Mouse (Mus musculus): Measurements from ENCODE around the gene Gcfc2. TPM values are rescaled to one million over a fixed set of nuclear protein-coding genes. Genes with fewer than 3 reads are reported as not detected.

Gcfc2 gene
- polyA plus RNA-seq, 1 experiment from 2014 or later: 10.7 TPM

DNA sequence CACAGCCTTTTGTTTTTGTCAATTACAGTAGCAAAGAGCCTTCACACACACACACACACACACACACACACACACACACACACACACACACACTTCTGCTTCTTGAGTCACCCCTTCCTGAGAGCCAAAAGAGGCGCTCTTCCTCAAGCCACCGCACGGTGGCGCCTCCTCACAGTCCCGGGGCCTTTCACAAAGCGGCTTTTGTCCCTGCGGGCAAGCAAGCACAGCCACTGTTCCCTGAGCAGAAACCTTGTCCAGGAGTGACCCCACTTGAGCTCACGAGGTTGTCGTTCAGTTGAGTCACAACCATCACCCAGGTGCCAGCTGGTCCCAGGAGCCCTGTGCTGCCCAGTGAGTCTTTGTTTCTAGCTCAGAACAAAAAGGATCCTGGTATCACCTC lies 63.5 kb downstream of the Gcfc2 start:
- no peaks in the 10 kb centered on the region; the same call in 1 of the 2 replicates for H3K4me1 ChIP-seq (replicated peaks; ENCODE audit: control insufficient read depth, insufficient read depth, low read length)
- H3K9me3 ChIP-seq (ENCODE audit: control insufficient read depth, low read length): no peaks in the 10 kb centered on the region
- WGBS: under 1% methylated on average over 9 of the region's 9 CpGs
- H3K27ac ChIP-seq (ENCODE audit: low read depth, low read length): no peak overlapping the region
- DNase-seq (ENCODE audit: low spot score): peak; percentile 65
- H3K4me2 ChIP-seq: no peak overlapping the region
- H3K36me3 ChIP-seq (ENCODE audit: control insufficient read depth, insufficient read depth, low read length): no peaks in the 10 kb centered on the region
- H3K4me3 ChIP-seq (ENCODE audit: low read depth, low read length): no peak overlapping the region
- no peaks in the 10 kb centered on the region for H3K27me3 ChIP-seq (replicated peaks; ENCODE audit: control insufficient read depth, insufficient read depth, low read length)
- H3K9ac ChIP-seq (ENCODE audit: low read depth, low read length): no peak overlapping the region
- ATAC-seq (replicated peaks; ENCODE audit: low FRiP score): peak; percentile 62; the same call in 1 of the 2 replicates

DNA sequence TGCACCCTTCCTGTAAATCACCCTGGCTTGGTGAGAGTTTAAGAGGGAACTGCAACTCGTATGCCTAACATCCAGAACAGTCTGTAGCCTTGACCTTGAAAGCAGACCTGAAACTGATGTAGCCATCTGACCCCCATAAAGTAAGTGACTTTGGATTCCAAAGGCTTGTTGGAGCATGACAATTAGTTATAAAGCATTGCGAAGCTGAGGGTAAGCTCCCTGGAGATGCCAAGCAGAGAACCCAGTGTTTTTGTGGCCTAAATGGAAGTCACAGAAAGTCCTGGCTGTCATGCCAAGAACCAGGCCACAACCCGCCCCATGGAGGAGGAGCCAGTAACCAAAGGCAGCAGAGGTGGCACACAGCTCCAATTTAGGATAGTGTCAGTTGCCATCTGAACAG lies 64.1 kb downstream of the Gcfc2 start:
- no peak for ATAC-seq (replicated peaks; ENCODE audit: low FRiP score)

GRCm38 (mm10) chr6:81988341-81988740 lies 64.9 kb downstream of the Gcfc2 start:
- Histone ChIP-seq H3K4me3 (ENCODE audit: low read depth, low read length) (no peak overlapping the region), H3K4me2 (no peak overlapping the region), H3K27ac (ENCODE audit: low read depth, low read length) (no peak overlapping the region), H3K27me3 (replicated peaks; ENCODE audit: control insufficient read depth, insufficient read depth, low read length) (no peaks in the 10 kb centered on the region), H3K9ac (ENCODE audit: low read depth, low read length) (no peak overlapping the region), H3K4me1 (replicated peaks; ENCODE audit: control insufficient read depth, insufficient read depth, low read length) (no peaks in the 10 kb centered on the region; the same call in 1 of the 2 replicates), H3K36me3 (ENCODE audit: control insufficient read depth, insufficient read depth, low read length) (no peaks in the 10 kb centered on the region), H3K9me3 (ENCODE audit: control insufficient read depth, low read length) (no peaks in the 10 kb centered on the region)
- WGBS: 84% methylated on average over 5 of the region's 5 CpGs
- DNase-seq (ENCODE audit: low spot score) (no peak), ATAC-seq (replicated peaks; ENCODE audit: low FRiP score) (no peak)

More for the DNA sequence above, 64.1 kb downstream of the Gcfc2 start:
- Histone ChIP-seq H3K9me3 (ENCODE audit: control insufficient read depth, low read length) (no peaks in the 10 kb centered on the region), H3K36me3 (ENCODE audit: control insufficient read depth, insufficient read depth, low read length) (no peaks in the 10 kb centered on the region), H3K4me2 (no peak overlapping the region), H3K4me1 (replicated peaks; ENCODE audit: control insufficient read depth, insufficient read depth, low read length) (no peaks in the 10 kb centered on the region; the same call in 1 of the 2 replicates), H3K9ac (ENCODE audit: low read depth, low read length) (no peak overlapping the region), H3K27ac (ENCODE audit: low read depth, low read length) (no peak overlapping the region), H3K4me3 (ENCODE audit: low read depth, low read length) (no peak overlapping the region), H3K27me3 (replicated peaks; ENCODE audit: control insufficient read depth, insufficient read depth, low read length) (no peaks in the 10 kb centered on the region)
- WGBS: 64% methylated on average over 3 of the region's 3 CpGs
- no peak for DNase-seq (ENCODE audit: low spot score)

DNA sequence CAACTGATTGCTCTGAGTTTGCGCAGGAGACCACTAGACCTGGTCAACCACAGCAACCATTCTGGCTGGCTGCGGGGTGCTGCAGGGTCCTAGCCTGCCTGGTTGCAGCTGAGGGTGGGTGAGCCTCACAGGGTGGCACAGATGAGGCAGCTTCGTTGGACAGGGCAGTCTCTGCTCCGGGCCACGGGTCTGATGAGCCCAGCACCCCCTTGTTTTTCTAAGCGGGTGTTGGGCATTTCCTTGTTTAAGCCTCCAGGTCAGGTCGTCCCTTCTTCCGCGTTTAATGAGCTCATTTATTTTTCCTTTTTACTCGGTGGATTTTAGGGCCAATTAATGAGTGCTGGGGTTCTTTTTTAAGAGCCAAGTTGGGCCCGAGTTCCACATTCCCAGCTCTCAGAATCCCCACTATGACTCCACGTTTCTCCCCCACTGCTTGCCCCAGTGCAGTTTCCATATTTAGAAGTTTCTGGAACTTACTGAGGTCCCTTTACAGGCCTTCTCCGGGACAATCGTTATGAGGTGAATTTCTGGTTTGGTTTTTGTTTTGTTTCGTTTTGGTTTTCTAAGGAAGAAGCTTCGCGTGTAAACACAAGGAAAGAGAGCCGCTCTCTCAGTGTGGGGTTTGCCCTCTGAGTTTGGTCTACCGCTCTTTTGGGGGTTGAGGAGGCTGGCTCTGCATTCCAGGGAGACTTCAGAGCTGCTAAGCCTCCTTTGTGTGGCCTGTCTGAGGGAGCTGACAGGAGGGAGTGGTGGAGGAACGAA lies 66.8 kb downstream of the Gcfc2 start:
- Histone ChIP-seq H3K27ac (ENCODE audit: low read depth, low read length) (no peak overlapping the region), H3K27me3 (replicated peaks; ENCODE audit: control insufficient read depth, insufficient read depth, low read length) (no peaks in the 10 kb centered on the region), H3K9me3 (ENCODE audit: control insufficient read depth, low read length) (no peaks in the 10 kb centered on the region), H3K4me1 (replicated peaks; ENCODE audit: control insufficient read depth, insufficient read depth, low read length) (no peaks in the 10 kb centered on the region; the same call in 1 of the 2 replicates), H3K4me3 (ENCODE audit: low read depth, low read length) (no peak overlapping the region), H3K4me2 (no peak overlapping the region), H3K9ac (ENCODE audit: low read depth, low read length) (no peak overlapping the region), H3K36me3 (ENCODE audit: control insufficient read depth, insufficient read depth, low read length) (no peaks in the 10 kb centered on the region)
- WGBS: 66% methylated on average over 20 of the region's 20 CpGs
- DNase-seq (ENCODE audit: low spot score) (no peak), ATAC-seq (replicated peaks; ENCODE audit: low FRiP score) (no peak)

MicroRNAs within 50 kb of the gene (microRNA counts, 519-probe panel; counts per million panel counts)
- not detected for microRNA mmu-miR-468

Small RNA genes within 50 kb of the gene (microRNA-seq; reads per million reads assigned to microRNA genes)
- gene Mir468 (ENCODE audit: borderline number of aligned reads) (not detected), gene Mir7232 (ENCODE audit: borderline number of aligned reads) (not detected)

Other genes starting within 250 kb of the Gcfc2 start
- gene Mrpl19, start 42.3 kb downstream of the Gcfc2 start, polyA plus RNA-seq (2014; fragmentation: Nextera tagmentation; extraction: Ambion mirVana): 77.9 and 81.9 TPM in 2 replicates
- 4.2 and 4.6 TPM in 2 replicates for gene Eva1a, start 117.4 kb downstream of the Gcfc2 start, polyA plus RNA-seq (2014; fragmentation: Nextera tagmentation; extraction: Ambion mirVana)